Mouse (Mus musculus) kidney, postnatal 10 days (tissue): ENCODE data around the gene Aadacl4.
"Not testable (repeated sequence)": the region's sequence is repeated elsewhere in the genome, so short reads cannot be mapped to it uniquely, and the experiment has no call there.

ENCODE experiments used
- DNase-seq: peaks from one replicate; pipeline ENCODE4 v3.0.0; 2021; ENCODE audit warnings: mixed read lengths

The Aadacl4 gene

DNA sequence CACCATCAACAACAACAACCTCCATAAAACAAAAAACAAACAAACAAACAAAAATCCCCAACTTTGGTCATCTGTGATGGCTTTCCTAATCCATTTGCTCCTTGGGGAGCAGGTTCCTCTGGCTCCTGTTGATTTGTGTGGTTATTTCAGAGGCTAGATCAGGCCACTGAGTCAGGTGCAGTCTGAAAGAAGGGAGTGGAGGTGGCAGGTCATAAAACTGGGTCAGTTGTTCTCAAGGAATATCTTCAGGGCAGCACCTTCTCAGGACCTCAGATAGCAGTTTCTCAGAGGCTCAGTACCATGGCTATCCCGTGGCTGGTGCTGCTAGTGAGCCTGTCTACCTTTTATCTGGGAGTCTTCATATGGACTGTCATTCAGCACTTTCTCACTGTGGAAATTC lies at the start of gene Aadacl4:
Aadacl4 (plus strand) TSS at position 301 of the 400 bp plus-strand sequence.
- DNase-seq: no peak

DNA sequence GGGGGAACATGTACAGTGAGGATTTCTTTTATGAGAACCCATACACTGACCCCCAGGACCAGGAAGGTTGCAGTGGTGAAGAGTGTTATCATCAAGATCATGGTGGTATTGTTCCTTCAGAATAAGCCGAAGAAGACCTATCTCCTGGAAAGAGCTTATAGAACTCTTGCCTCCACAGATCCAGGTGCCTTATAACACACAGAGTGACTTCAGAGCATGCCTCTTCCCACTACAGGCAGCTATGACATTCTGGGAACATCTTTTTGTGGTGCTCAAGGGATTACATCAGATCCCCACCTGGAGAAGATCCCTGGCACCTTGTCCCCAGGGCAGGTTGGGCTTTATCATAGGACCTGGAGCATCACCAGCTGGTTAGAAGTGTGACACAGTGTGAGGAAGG lies 48.5 kb upstream of the Aadacl4 start, which contains the start of gene Gm13124:
Gm13124 (minus strand) TSS at position 101 of the 400 bp plus-strand sequence.
- DNase-seq: no peak

DNA sequence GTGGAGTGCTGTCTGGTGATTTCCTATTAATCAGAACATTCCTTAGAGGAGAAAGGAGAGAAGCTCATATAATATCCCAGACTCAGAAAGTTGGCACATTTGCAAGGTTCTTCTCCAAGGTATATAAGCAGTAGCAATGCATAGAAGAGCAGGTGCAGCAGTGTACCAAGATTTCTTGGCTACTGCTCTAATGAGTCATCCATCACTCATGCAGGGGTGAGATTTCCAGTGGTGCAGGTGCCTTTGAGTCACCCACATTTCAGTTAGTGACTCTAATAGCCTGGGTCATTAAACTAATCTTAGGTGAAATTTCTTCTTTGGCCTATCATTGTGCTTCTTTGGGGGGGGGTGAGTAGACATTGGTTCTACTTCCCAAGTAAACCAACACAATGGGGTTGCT lies 45.8 kb upstream of the Aadacl4 start:
- DNase-seq: no peak

DNA sequence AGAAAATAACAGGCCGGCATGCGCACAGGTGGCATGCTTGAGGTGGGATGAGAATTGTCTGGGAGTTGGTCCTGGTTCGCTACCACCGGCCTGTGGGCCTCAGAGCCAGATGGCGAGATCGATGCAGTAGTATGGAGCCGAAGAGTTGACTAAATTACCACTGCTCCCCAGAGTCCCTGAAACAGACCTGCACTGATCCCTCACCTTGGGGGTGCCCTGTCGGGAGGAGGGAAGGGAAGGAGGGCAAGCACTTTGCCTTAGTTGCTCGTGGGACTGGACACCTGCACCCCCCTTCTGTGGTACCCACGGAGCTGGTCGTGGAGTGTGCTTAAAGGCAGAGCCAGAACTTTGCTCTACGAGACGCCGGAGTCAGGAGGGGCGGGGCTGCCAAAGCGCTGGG lies 27.3 kb upstream of the Aadacl4 start:
- DNase-seq: not testable (repeated sequence)

DNA sequence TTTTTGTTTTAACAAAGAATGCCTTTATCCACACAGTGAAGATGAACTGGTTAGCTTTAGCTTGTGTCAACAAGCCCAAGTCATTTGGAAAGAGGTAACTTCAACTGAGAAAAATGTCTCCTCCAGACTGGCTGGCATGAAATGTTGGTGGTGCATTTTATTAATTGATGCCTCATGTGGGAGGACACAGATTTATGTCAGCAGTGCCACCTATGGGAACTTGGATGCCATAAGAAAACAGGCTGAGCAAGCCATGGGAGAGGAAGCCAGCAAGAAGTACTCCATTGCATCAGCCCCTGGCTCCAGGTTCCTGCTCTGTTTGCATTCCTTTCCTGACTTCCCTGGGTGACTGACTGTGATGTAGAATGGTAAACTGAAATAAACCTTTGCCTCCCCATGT lies 20.7 kb upstream of the Aadacl4 start:
- DNase-seq: no peak

DNA sequence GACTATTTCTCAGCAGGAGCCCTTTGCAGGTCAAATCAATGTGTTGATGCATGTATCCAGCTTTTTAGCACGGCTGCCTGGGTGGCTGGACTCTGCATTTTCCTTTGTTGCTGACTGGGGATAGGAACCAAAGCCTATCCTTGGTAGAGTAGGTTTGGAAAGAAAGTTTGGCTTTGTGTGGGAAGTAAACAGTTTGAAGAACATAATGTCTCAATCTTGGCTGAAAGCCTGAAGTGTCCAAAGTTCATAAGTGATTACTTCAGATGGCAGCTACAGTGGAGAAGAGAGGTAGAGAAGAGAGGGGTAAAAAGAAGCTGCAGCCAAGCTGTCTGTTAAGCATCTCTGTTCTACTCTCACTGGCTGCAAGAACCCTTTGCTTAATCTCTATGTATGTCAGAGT lies 1.1 kb downstream of the Aadacl4 start:
- no peak for DNase-seq

DNA sequence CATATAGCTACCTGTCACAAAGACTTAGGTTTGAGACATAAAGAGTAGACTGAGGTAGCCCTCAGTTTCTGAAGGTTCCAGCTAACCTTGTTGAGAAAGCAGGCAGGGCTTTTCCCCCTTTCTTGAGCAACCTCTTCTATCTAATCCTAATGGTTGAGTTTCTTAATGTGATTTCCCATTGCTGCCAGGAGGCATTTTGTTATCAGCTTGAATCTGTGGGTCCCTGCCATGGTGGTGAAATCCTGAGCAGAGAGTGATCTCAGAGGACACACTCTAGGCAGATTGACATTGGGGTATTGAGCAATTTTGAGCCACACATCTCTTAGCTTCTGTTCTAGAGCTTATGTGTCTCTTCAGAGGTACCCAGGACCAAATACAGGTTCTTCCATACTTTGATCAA lies 24.8 kb downstream of the Aadacl4 start:
- no peak for DNase-seq
